ENCODE assay signal across 9 mouse cellular contexts in genomic region chr10:59295241-59295811, GRCm38 (mm10). TPM values are rescaled to one million over a fixed set of nuclear protein-coding genes. Genes with fewer than 3 reads are reported as not detected.
DNase-seq lines count a peak whose midpoint lies in the region; ATAC-seq lines count a peak whose summit lies in the region.
"Had no signal": no experiment of that assay in that cellular context is flagged by ENCODE, and none has a peak within 500 bp of the region (broad histone marks: within the 10 kb centered on the region; RNA-seq: fewer than 3 reads in every experiment).

No protein-coding gene starts in this region.

- 71% methylated on average over 8 of the region's 8 CpGs for WGBS in embryonic facial prominence, embryonic 10.5 days
- 68% methylated on average over 8 of the region's 8 CpGs for WGBS in hindbrain, embryonic 14.5 days

- no peak overlapping the region for H3K4me2 ChIP-seq in hindbrain, embryonic 14.5 days (replicated peaks)
- H3K4me2 ChIP-seq: limb, embryonic 12.5 days had no signal

- H3K9me3 ChIP-seq in embryonic facial prominence, embryonic 10.5 days: no peaks in the 10 kb centered on the region
- no peaks in the 10 kb centered on the region for H3K9me3 ChIP-seq in hindbrain, embryonic 14.5 days (ENCODE audit: control insufficient read depth, low read length)
- H3K9me3 ChIP-seq: limb, embryonic 12.5 days had no signal

- H3K9ac ChIP-seq in hindbrain, embryonic 14.5 days: no peak overlapping the region
- H3K9ac ChIP-seq: limb, embryonic 12.5 days had no signal

- no peak overlapping the region for H3K4me3 ChIP-seq in embryonic facial prominence, embryonic 10.5 days
- H3K4me3 ChIP-seq in hindbrain, embryonic 14.5 days (replicated peaks; ENCODE audit: low read length): no peak overlapping the region
- H3K4me3 ChIP-seq: limb, embryonic 12.5 days had no signal

- DNase-seq in adrenal gland, adult (ENCODE audit: inconsistent age in 2 of 2, low spot score in 1 of 2): peak; percentile 53 to 81
- DNase-seq in adrenal gland, adult 8-10 months: no peak
- DNase-seq in adrenal gland, adult 2 months: peak; percentile 55
- peak; percentile 76 for DNase-seq in embryonic facial prominence, embryonic 10.5 days (ENCODE audit: low spot score)
- peak; percentile 75 for DNase-seq in hindbrain, embryonic 14.5 days (ENCODE audit: low spot score)
- peak; percentile 23 to 48 for DNase-seq in left cerebral cortex, adult 9 months (ENCODE audit: low spot score in 2 of 2)
- peak; percentile 73 for DNase-seq in mesoderm, embryonic 11.5 days (ENCODE audit: low read depth, low spot score)
- peak; percentile 76 for DNase-seq in right cerebral cortex, postnatal 4 days

- H3K27ac ChIP-seq in embryonic facial prominence, embryonic 10.5 days (replicated peaks): no peak overlapping the region
- H3K27ac ChIP-seq in hindbrain, embryonic 14.5 days: no peak overlapping the region
- H3K27ac ChIP-seq: limb, embryonic 12.5 days had no signal

- peak; percentile 25; the same call in 1 of the 2 replicates for ATAC-seq in hindbrain, embryonic 14.5 days (ENCODE audit: low FRiP score)

- H3K36me3 ChIP-seq in embryonic facial prominence, embryonic 10.5 days (replicated peaks): no peaks in the 10 kb centered on the region
- H3K36me3 ChIP-seq in hindbrain, embryonic 14.5 days (replicated peaks; ENCODE audit: control insufficient read depth, insufficient read depth): no peaks in the 10 kb centered on the region
- H3K36me3 ChIP-seq: limb, embryonic 12.5 days had no signal

- H3K4me1 ChIP-seq in embryonic facial prominence, embryonic 10.5 days: no peaks in the 10 kb centered on the region
- H3K4me1 ChIP-seq in hindbrain, embryonic 14.5 days (replicated peaks; ENCODE audit: control insufficient read depth, insufficient read depth, low read length): no peaks in the 10 kb centered on the region
- H3K4me1 ChIP-seq: limb, embryonic 12.5 days had no signal

- H3K27me3 ChIP-seq in embryonic facial prominence, embryonic 10.5 days (replicated peaks; ENCODE audit: low read depth, poor library complexity, severe bottlenecking): no peaks in the 10 kb centered on the region
- no peaks in the 10 kb centered on the region for H3K27me3 ChIP-seq in hindbrain, embryonic 14.5 days (ENCODE audit: control insufficient read depth, insufficient read depth, low read length)
- H3K27me3 ChIP-seq: limb, embryonic 12.5 days had no signal

RNA-seq across cellular contexts. Expression of gene P4ha1, which starts 27.8 kb away (rescaled TPM):
- total RNA-seq in adrenal gland, adult 8-10 months (2022): 10 to 100 TPM; 32.5 to 73.9 (median 37.1) TPM
- 10 to 100 TPM; 44.4 to 79.9 TPM for total RNA-seq in adrenal gland, adult 2 months (2021)
- 4.7 and 7.6 TPM in 2 replicates for polyA plus RNA-seq in adrenal gland, adult 2 months (2012; rRNA removed)
- polyA plus RNA-seq in embryonic facial prominence, embryonic 10.5 days (2016; fragmentation: Nextera tagmentation; extraction: Ambion mirVana): 49.3 and 55.7 TPM in 2 replicates
- 24.9 and 28.0 TPM in 2 replicates for polyA plus RNA-seq in hindbrain, embryonic 14.5 days (2014; fragmentation: Nextera tagmentation; extraction: Ambion mirVana)
